Mouse (Mus musculus) lung, embryonic 15.5 days (tissue): ENCODE results near the gene Rhox3g. TPM values are rescaled to one million over a fixed set of nuclear protein-coding genes. Genes with fewer than 3 reads are reported as not detected.
"Not testable (repeated sequence)": the region's sequence is repeated elsewhere in the genome, so short reads cannot be mapped to it uniquely, and the experiment has no call there.

Source experiments
- ATAC-seq: fragments of 200-750 bp; cut with Nextera tagmentation; 2 replicates; pipeline ENCODE4 v1.8.0; 2017; ENCODE audit warnings: moderate number of reproducible peaks, borderline replicate concordance; ENCODE audit not compliant: low FRiP score, low TSS enrichment; ENCODE audit errors: extremely low read depth
- H3K27ac ChIP-seq: fragments of 300-500 bp; sonication (generic); 2 replicates; pipeline ENCODE4 v1.5.1; 2015; ENCODE audit warnings: moderate library complexity, mild to moderate bottlenecking, inconsistent platforms
- H3K27me3 ChIP-seq: fragments of 300-500 bp; sonication (generic); 2 replicates; pipeline ENCODE4 v1.6.1; 2015; ENCODE audit warnings: inconsistent platforms
- H3K36me3 ChIP-seq: fragments of 300-500 bp; sonication (generic); 2 replicates; pipeline ENCODE4 v1.6.1; 2015; ENCODE audit warnings: inconsistent platforms
- H3K4me1 ChIP-seq: fragments of 300-500 bp; sonication (generic); 2 replicates; pipeline ENCODE4 v1.6.1; 2015; ENCODE audit warnings: inconsistent platforms
- H3K4me2 ChIP-seq: fragments of 300-500 bp; sonication (generic); 2 replicates; pipeline ENCODE4 v1.6.1; 2015; ENCODE audit warnings: inconsistent platforms, mild to moderate bottlenecking, moderate library complexity
- H3K4me3 ChIP-seq: fragments of 300-500 bp; sonication (generic); 2 replicates; pipeline ENCODE4 v1.5.1; 2015; ENCODE audit warnings: mild to moderate bottlenecking, inconsistent platforms
- H3K9ac ChIP-seq: fragments of 300-500 bp; sonication (generic); 2 replicates; pipeline ENCODE4 v1.6.1; 2015; ENCODE audit warnings: inconsistent platforms
- H3K9me3 ChIP-seq: fragments of 300-500 bp; sonication (generic); 2 replicates; pipeline ENCODE4 v1.6.1; 2016; ENCODE audit warnings: inconsistent platforms
- WGBS: fragments of 180-500 bp; shearing (Covaris S2); methylation state at CpG from one replicate; pipeline ENCODE4 v1.1.7; 2015; 5-methylcytosine and 5-hydroxymethylcytosine counted together
- polyA plus RNA-seq: library from polyadenylated mRNA; unstranded; fragments of >200 nt; fragmentation: Nextera tagmentation; extraction: Ambion mirVana; gene quantifications from 2 replicates; pipeline ENCODE4 v1.2.1, GENCODE M21; 2015

The Rhox3g gene
- polyA plus RNA-seq, result not detected in 2 replicates

DNA sequence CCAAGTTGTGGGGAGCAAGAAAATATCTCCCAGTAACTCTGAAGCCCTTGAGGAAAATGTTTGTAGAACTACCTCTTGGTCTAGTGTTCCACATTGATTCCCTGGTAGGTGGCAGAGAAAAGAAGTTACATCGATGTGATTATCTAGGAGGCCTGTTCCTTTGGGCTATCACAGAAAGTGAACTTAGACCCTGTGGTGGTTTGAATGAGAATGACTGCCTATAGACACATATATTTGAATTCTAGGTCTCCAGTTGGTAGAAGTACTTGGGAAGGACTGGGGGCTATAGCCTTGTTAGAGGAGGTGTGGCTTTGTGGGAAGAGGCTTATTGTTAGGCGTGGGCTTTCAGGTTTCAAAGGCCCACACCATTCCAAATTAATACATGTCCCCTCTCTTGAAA is at the start of gene Rhox3g:
Gene Rhox3g, minus strand, starts transcription at position 101 of the 400 bp plus-strand sequence.
- H3K4me2 ChIP-seq, H3K9me3 ChIP-seq: not testable (repeated sequence)
- 77% methylated on average over 2 of the region's 2 CpGs for WGBS

DNA sequence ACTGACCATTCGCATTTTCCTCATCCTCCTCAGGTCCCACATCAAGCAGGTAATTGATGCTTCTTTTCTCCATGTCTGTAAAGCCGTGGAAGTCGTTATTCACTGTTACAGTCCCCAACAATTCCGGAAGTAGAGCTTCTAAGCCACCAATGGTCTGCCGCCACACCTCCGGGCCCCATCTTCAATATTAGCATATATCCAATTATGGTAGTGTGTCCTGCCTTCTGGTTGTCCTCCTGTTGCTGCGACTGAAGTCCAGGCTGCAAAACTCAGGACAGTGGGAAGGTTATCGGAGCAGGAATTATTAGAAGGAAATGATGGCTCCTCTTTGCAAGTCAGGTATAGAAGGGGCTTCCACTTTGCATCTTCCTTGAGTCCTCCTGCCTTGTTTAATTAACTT is 44.8 kb upstream of the Rhox3g start, which contains the start of gene Rhox2h:
Gene Rhox2h, minus strand, starts transcription at position 101 of the 400 bp plus-strand sequence.
- 86% methylated on average over 8 of the region's 8 CpGs for WGBS
- not testable (repeated sequence) for H3K9me3 ChIP-seq, H3K27ac ChIP-seq, H3K4me3 ChIP-seq, H3K9ac ChIP-seq, H3K4me2 ChIP-seq, H3K27me3 ChIP-seq, H3K36me3 ChIP-seq, ATAC-seq, H3K4me1 ChIP-seq

More for the DNA sequence above, at the start of gene Rhox3g:
- H3K4me1 ChIP-seq, H3K36me3 ChIP-seq, H3K27me3 ChIP-seq, H3K27ac ChIP-seq, H3K9ac ChIP-seq, ATAC-seq, H3K4me3 ChIP-seq: not testable (repeated sequence)

DNA sequence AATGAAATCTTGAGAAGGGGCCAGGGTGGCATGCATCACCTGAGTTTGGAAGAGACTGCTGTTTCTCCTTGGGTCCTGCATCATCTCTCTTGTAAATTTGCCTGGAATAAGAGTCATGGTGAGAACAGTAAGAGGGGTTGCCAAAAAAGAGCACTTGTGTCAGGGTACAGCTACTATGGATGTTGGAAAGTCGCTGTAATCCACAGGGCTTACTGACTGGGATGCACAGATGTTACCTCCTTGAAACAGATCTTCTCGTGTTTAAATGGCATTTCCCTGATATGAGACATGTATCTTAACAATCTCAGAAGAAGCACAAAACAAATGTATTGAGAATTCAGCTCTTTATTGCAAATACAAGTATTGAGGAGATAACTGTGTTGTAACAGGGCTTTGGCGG is 40.3 kb upstream of the Rhox3g start, which contains the start of gene Rhox3h:
Gene Rhox3h, minus strand, starts transcription at position 101 of the 400 bp plus-strand sequence.
- not testable (repeated sequence) for H3K4me3 ChIP-seq, H3K27ac ChIP-seq, H3K9me3 ChIP-seq, ATAC-seq, H3K9ac ChIP-seq, H3K36me3 ChIP-seq, H3K27me3 ChIP-seq, H3K4me2 ChIP-seq, H3K4me1 ChIP-seq
- 92% methylated on average over 1 of the region's 3 CpGs for WGBS

- H3K27me3 ChIP-seq, H3K9ac ChIP-seq, ATAC-seq, H3K27ac ChIP-seq, H3K4me1 ChIP-seq, H3K9me3 ChIP-seq, H3K4me2 ChIP-seq, H3K36me3 ChIP-seq, H3K4me3 ChIP-seq: not testable (repeated sequence)
- WGBS, result 93% methylated on average over 17 of the region's 20 CpGs
These were observed 22.8 kb upstream of the Rhox3g start, which contains the start of gene Rhox4g for GRCm38 (mm10) chrX:37651227-37651626. Gene Rhox4g (minus strand): TSS chrX:37651327.

DNA sequence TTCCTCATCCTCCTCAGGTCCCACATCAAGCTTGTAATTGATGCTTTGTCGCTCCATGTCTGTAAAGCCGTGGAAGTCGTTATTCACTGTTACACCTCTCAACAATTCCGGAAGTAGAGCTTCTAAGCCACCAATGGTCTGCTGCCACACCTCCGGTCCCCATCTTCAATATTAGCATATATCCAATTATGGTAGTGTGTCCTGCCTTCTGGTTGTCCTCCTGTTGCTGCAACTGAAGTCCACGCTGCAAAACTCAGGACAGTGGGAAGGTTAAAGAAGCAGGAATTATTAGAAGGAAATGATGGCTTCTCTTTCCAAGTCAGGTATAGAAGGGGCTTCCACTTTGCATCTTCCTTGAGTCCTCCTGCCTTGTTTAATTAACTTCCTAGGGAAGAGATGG is 15.0 kb upstream of the Rhox3g start, which contains the start of gene Rhox2g:
Gene Rhox2g, minus strand, starts transcription at position 101 of the 400 bp plus-strand sequence.
- ATAC-seq, H3K36me3 ChIP-seq, H3K27me3 ChIP-seq, H3K4me3 ChIP-seq, H3K9me3 ChIP-seq, H3K4me1 ChIP-seq, H3K4me2 ChIP-seq, H3K9ac ChIP-seq, H3K27ac ChIP-seq: not testable (repeated sequence)
- WGBS, result 91% methylated on average over 6 of the region's 6 CpGs

DNA sequence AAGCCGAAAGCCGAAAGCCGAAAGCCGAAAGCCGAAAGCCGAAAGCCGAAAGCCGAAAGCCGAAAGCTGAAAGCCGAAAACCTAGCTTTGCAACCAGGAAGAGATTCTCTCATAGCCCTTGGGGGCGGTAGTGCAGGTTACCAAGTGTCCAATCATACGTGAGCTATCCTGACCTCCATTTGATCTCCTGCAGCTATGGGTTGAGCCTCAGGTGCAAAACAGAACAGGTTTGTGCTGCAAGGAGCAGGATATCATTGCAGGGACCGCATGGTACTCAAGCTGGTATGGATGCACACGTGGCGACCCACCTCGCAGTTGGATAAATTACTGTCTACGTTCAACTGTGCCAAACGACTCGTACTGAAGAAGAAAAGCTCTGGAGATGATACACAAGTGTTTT is 20.8 kb downstream of the Rhox3g start, which contains the start of gene Rhox4f:
Gene Rhox4f, minus strand, starts transcription at position 101 of the 400 bp plus-strand sequence.
- WGBS, result 94% methylated on average over 19 of the region's 19 CpGs
- H3K27ac ChIP-seq, H3K4me3 ChIP-seq, H3K4me1 ChIP-seq, H3K36me3 ChIP-seq, ATAC-seq, H3K9me3 ChIP-seq, H3K27me3 ChIP-seq, H3K9ac ChIP-seq, H3K4me2 ChIP-seq: not testable (repeated sequence)

DNA sequence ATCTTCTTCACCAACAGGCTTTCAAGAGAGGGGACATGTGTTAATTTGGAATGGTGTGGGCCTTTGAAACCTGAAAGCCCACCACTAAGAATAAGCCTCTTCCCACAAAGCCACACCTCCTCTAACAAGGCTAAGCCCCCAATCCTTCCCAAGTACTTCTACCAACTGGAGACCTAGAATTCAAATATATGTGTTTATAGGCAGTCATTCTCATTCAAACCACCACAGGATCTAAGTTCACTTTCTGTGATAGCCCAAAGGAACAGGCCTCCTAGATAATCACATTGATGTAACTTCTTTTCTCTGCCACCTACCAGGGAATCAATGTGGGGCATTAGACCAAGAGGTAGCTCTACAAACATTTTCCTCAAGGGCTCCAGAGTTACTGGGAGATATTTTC is 47.7 kb downstream of the Rhox3g start, which contains the start of gene Rhox3f:
Gene Rhox3f, plus strand, starts transcription at position 301 of the 400 bp plus-strand sequence.
- H3K9ac ChIP-seq, ATAC-seq, H3K4me3 ChIP-seq, H3K36me3 ChIP-seq, H3K27me3 ChIP-seq, H3K9me3 ChIP-seq, H3K27ac ChIP-seq, H3K4me2 ChIP-seq, H3K4me1 ChIP-seq: not testable (repeated sequence)

Other genes with a start within 250 kb of the Rhox3g start
- gene Rhox3a2, start 248.6 kb downstream of the Rhox3g start, polyA plus RNA-seq, result not detected in 2 replicates
- gene Rhox4a2, start 237.8 kb downstream of the Rhox3g start, polyA plus RNA-seq, result 0.49 TPM in 1 of 2 replicates, not detected in the other
- not detected in 2 replicates for gene Rhox2b, start 216.5 kb downstream of the Rhox3g start, polyA plus RNA-seq
- 0.10 TPM in 1 of 2 replicates, not detected in the other for gene Rhox4b, start 196.1 kb downstream of the Rhox3g start, polyA plus RNA-seq
- not detected in 2 replicates for gene Rhox2c, start 174.9 kb downstream of the Rhox3g start, polyA plus RNA-seq
- not detected in 2 replicates for gene Rhox3c, start 170.0 kb downstream of the Rhox3g start, polyA plus RNA-seq
- not detected in 2 replicates for gene Rhox4c, start 148.3 kb downstream of the Rhox3g start, polyA plus RNA-seq
- gene Rhox2d, start 135.2 kb downstream of the Rhox3g start, polyA plus RNA-seq, result not detected in 2 replicates
- not detected in 2 replicates for gene Rhox4d, start 114.3 kb downstream of the Rhox3g start, polyA plus RNA-seq
- gene Rhox2e, start 98.2 kb downstream of the Rhox3g start, polyA plus RNA-seq, result not detected in 2 replicates
- not detected in 2 replicates for gene Rhox3e, start 86.6 kb downstream of the Rhox3g start, polyA plus RNA-seq
- not detected in 2 replicates for gene Rhox4e, start 71.2 kb downstream of the Rhox3g start, polyA plus RNA-seq
- not detected in 2 replicates for gene Rhox2f, start 57.2 kb downstream of the Rhox3g start, polyA plus RNA-seq
- not detected in 2 replicates for gene Rhox3f, start 47.6 kb downstream of the Rhox3g start, polyA plus RNA-seq
- not detected in 2 replicates for gene Rhox4f, start 20.9 kb downstream of the Rhox3g start, polyA plus RNA-seq
- not detected in 2 replicates for gene Rhox2g, start 14.9 kb upstream of the Rhox3g start, polyA plus RNA-seq
- gene Rhox4g, start 22.7 kb upstream of the Rhox3g start, polyA plus RNA-seq, result not detected in 2 replicates
- gene Rhox3h, start 40.2 kb upstream of the Rhox3g start, polyA plus RNA-seq, result not detected in 2 replicates
- gene Rhox2h, start 44.7 kb upstream of the Rhox3g start, polyA plus RNA-seq, result not detected in 2 replicates
- 3.2 and 3.5 TPM in 2 replicates for gene Rhox5, start 176.2 kb upstream of the Rhox3g start, polyA plus RNA-seq
- not detected in 2 replicates for gene Rhox6, start 198.3 kb upstream of the Rhox3g start, polyA plus RNA-seq
- not detected in 2 replicates for gene Rhox7a, start 203.1 kb upstream of the Rhox3g start, polyA plus RNA-seq